Mouse (Mus musculus) spleen, adult 2 months (tissue): ENCODE data around the gene Trim61.

Source experiments
- CTCF ChIP-seq: fragments of 200-500 bp; IDR thresholded peaks from 2 replicates; pipeline ENCODE4 v1.5.1; 2011; ENCODE audit warnings: mild to moderate bottlenecking, inconsistent platforms; ENCODE audit not compliant: insufficient read depth, insufficient read length, insufficient replicate concordance; ENCODE audit errors: extremely low read depth
- POLR2A ChIP-seq: fragments of 200-500 bp; IDR thresholded peaks from 2 replicates; pipeline ENCODE4 v1.6.1; 2011; ENCODE audit warnings: low read depth, low read length, inconsistent platforms

GRCm38 (mm10) chr8:65067694-65068472 is 49.6 kb upstream of the Trim61 start:
- TF ChIP-seq CTCF (no peak), POLR2A (no peak)
